In genomic region chr11:50387167-50387679, GRCm38 (mm10) we compare ENCODE assay signal across 24 mouse cellular contexts. TPM values are rescaled to one million over a fixed set of nuclear protein-coding genes. Genes with fewer than 3 reads are reported as not detected.
A peak's percentile ranks its signal among the peaks of the same experiment; 100 is the strongest.
DNase-seq lines count a peak whose midpoint lies in the region; ATAC-seq and TF ChIP-seq lines count a peak whose summit lies in the region.
"Had no signal": no experiment of that assay in that cellular context is flagged by ENCODE, and none has a peak within 500 bp of the region (broad histone marks: within the 10 kb centered on the region; RNA-seq: fewer than 3 reads in every experiment).

No protein-coding gene starts in this region.

- H3K4me1 ChIP-seq in embryonic facial prominence, embryonic 12.5 days, result no peaks in the 10 kb centered on the region
- H3K4me1 ChIP-seq in embryonic facial prominence, embryonic 10.5 days, result no peaks in the 10 kb centered on the region
- peaks cover 24% of the 10 kb centered on the region for H3K4me1 ChIP-seq in heart, embryonic 13.5 days
- peaks cover 10% of the 10 kb centered on the region; the same call in 1 of the 2 replicates for H3K4me1 ChIP-seq in heart, embryonic 11.5 days (ENCODE audit: control insufficient read depth, insufficient read depth, low read length)
- H3K4me1 ChIP-seq in MEL (ENCODE audit: control insufficient read depth in 1 of 2, insufficient read depth in 2 of 2, low read length in 2 of 2), result no peaks in the 10 kb centered on the region; a peak in 1 of 4 replicates
- no peaks in the 10 kb centered on the region for H3K4me1 ChIP-seq in neural tube, embryonic 11.5 days (ENCODE audit: control insufficient read depth, insufficient read depth, low read length)
- no peaks in the 10 kb centered on the region for H3K4me1 ChIP-seq in kidney, embryonic 14.5 days (ENCODE audit: control insufficient read depth, insufficient read depth, low read length)
- H3K4me1 ChIP-seq: hindbrain, embryonic 12.5 days had no signal

- ATAC-seq in embryonic facial prominence, embryonic 12.5 days (ENCODE audit: insufficient number of reproducible peaks, insufficient read depth, low FRiP score, low TSS enrichment), result no peak
- no peak for ATAC-seq in heart, embryonic 13.5 days (ENCODE audit: extremely low read depth, insufficient number of reproducible peaks, low FRiP score, low TSS enrichment)
- no peak for ATAC-seq in heart, embryonic 11.5 days (replicated peaks; ENCODE audit: insufficient number of reproducible peaks, low FRiP score, low TSS enrichment)
- peak; percentile 20; the same call in 1 of the 2 replicates for ATAC-seq in neural tube, embryonic 11.5 days (ENCODE audit: insufficient read depth, low FRiP score, low TSS enrichment)
- no peak for ATAC-seq in kidney, embryonic 14.5 days (ENCODE audit: low FRiP score, low TSS enrichment)

- no peak overlapping the region for H3K4me3 ChIP-seq in embryonic facial prominence, embryonic 12.5 days
- H3K4me3 ChIP-seq in embryonic facial prominence, embryonic 10.5 days, result no peak overlapping the region
- no peak overlapping the region for H3K4me3 ChIP-seq in heart, embryonic 13.5 days
- no peak overlapping the region for H3K4me3 ChIP-seq in heart, embryonic 11.5 days (ENCODE audit: low read depth, low read length)
- H3K4me3 ChIP-seq in MEL (ENCODE audit: control insufficient read depth in 1 of 2, insufficient read depth in 1 of 2, low read depth in 2 of 2, low read length in 2 of 2), result no peak overlapping the region
- H3K4me3 ChIP-seq in neural tube, embryonic 11.5 days (ENCODE audit: low read depth, low read length), result no peak overlapping the region
- no peak overlapping the region for H3K4me3 ChIP-seq in kidney, embryonic 14.5 days (ENCODE audit: low read length)
- H3K4me3 ChIP-seq: hindbrain, embryonic 12.5 days; left cerebral cortex, adult 2 months; midbrain, embryonic 15.5 days had no signal

- H3K27me3 ChIP-seq in embryonic facial prominence, embryonic 12.5 days, result no peaks in the 10 kb centered on the region
- no peaks in the 10 kb centered on the region for H3K27me3 ChIP-seq in embryonic facial prominence, embryonic 10.5 days (replicated peaks; ENCODE audit: low read depth, poor library complexity, severe bottlenecking)
- no peaks in the 10 kb centered on the region for H3K27me3 ChIP-seq in heart, embryonic 13.5 days (replicated peaks)
- H3K27me3 ChIP-seq in heart, embryonic 11.5 days (ENCODE audit: control insufficient read depth, insufficient read depth, low read length), result no peaks in the 10 kb centered on the region
- H3K27me3 ChIP-seq in MEL (ENCODE audit: control insufficient read depth in 1 of 2, insufficient read depth in 2 of 2, low read length in 2 of 2), result no peaks in the 10 kb centered on the region
- H3K27me3 ChIP-seq in neural tube, embryonic 11.5 days (ENCODE audit: control insufficient read depth, insufficient read depth, low read length), result no peaks in the 10 kb centered on the region
- H3K27me3 ChIP-seq in kidney, embryonic 14.5 days (ENCODE audit: control insufficient read depth, insufficient read depth, low read length), result no peaks in the 10 kb centered on the region
- H3K27me3 ChIP-seq: hindbrain, embryonic 12.5 days; midbrain, embryonic 15.5 days had no signal

- no peak for DNase-seq in embryonic facial prominence, embryonic 10.5 days (ENCODE audit: low spot score)
- peak; percentile 39 for DNase-seq in MEL (ENCODE audit: low read depth, low spot score)
- no peak for DNase-seq in neural tube, embryonic 11.5 days (ENCODE audit: low spot score)
- DNase-seq: adrenal gland, postnatal 10 days; B cell, adult 2 months; cerebellum, adult 9-11 months; kidney, adult 9 months; kidney, postnatal 4 days; layer of hippocampus, adult 9-11 months; lung, adult 2 months; lung, postnatal 36 days; right cerebral cortex, adult 18-20 months; thymus, postnatal 25 days had no signal

- 76% methylated on average over 3 of the region's 3 CpGs for WGBS in embryonic facial prominence, embryonic 12.5 days
- WGBS in embryonic facial prominence, embryonic 10.5 days, result 85% methylated on average over 3 of the region's 3 CpGs
- 77% methylated on average over 3 of the region's 3 CpGs for WGBS in heart, embryonic 13.5 days
- 77% methylated on average over 3 of the region's 3 CpGs for WGBS in heart, embryonic 11.5 days (ENCODE audit: insufficient replicate concordance)
- WGBS in neural tube, embryonic 11.5 days, result 83% methylated on average over 3 of the region's 3 CpGs
- WGBS in kidney, embryonic 14.5 days, result 80% methylated on average over 3 of the region's 3 CpGs

- peak overlapping the region; percentile 1; the same call in 1 of the 2 replicates for H3K27ac ChIP-seq in embryonic facial prominence, embryonic 12.5 days
- H3K27ac ChIP-seq in embryonic facial prominence, embryonic 10.5 days (replicated peaks), result no peak overlapping the region
- 0 out of 2 replicates have a peak overlapping the region, but pooled peaks have one; percentile 24 for H3K27ac ChIP-seq in heart, embryonic 13.5 days (replicated peaks)
- H3K27ac ChIP-seq in heart, embryonic 11.5 days (ENCODE audit: low read depth, low read length), result no peak overlapping the region
- no peak overlapping the region for H3K27ac ChIP-seq in MEL (ENCODE audit: control insufficient read depth, low read depth, low read length)
- H3K27ac ChIP-seq in neural tube, embryonic 11.5 days (ENCODE audit: low read depth, low read length), result no peak overlapping the region
- H3K27ac ChIP-seq in kidney, embryonic 14.5 days (ENCODE audit: low read depth, low read length), result no peak overlapping the region
- H3K27ac ChIP-seq: hindbrain, embryonic 12.5 days; left cerebral cortex, adult 2 months; midbrain, embryonic 15.5 days had no signal

- no peaks in the 10 kb centered on the region for H3K9me3 ChIP-seq in embryonic facial prominence, embryonic 12.5 days
- no peaks in the 10 kb centered on the region for H3K9me3 ChIP-seq in embryonic facial prominence, embryonic 10.5 days
- no peaks in the 10 kb centered on the region for H3K9me3 ChIP-seq in heart, embryonic 13.5 days
- H3K9me3 ChIP-seq in heart, embryonic 11.5 days (replicated peaks; ENCODE audit: control insufficient read depth, low read length), result no peaks in the 10 kb centered on the region
- H3K9me3 ChIP-seq in MEL (replicated peaks; ENCODE audit: insufficient read depth, low read length), result no peaks in the 10 kb centered on the region
- no peaks in the 10 kb centered on the region for H3K9me3 ChIP-seq in neural tube, embryonic 11.5 days (ENCODE audit: control insufficient read depth, low read length)
- no peaks in the 10 kb centered on the region for H3K9me3 ChIP-seq in kidney, embryonic 14.5 days (ENCODE audit: control insufficient read depth, low read length)
- H3K9me3 ChIP-seq: hindbrain, embryonic 12.5 days; midbrain, embryonic 15.5 days had no signal

- peak in 1 of 2 experiments; percentile 62; a peak in 2 of 4 replicates for TF ChIP-seq POLR2A in MEL (IDR thresholded peaks at IDR 0.05; ENCODE audit: control insufficient read depth in 1 of 2, insufficient read depth in 1 of 2, low read depth in 1 of 2, low read length in 2 of 2, poor library complexity in 1 of 2)

- no peak overlapping the region for H3K4me2 ChIP-seq in embryonic facial prominence, embryonic 12.5 days (replicated peaks)
- no peak overlapping the region for H3K4me2 ChIP-seq in heart, embryonic 13.5 days
- H3K4me2 ChIP-seq in heart, embryonic 11.5 days, result no peak overlapping the region
- no peak overlapping the region for H3K4me2 ChIP-seq in neural tube, embryonic 11.5 days (ENCODE audit: low read depth)
- H3K4me2 ChIP-seq in kidney, embryonic 14.5 days (replicated peaks; ENCODE audit: low read depth, low read length), result no peak overlapping the region
- H3K4me2 ChIP-seq: hindbrain, embryonic 12.5 days; liver, embryonic 11.5 days; midbrain, embryonic 15.5 days had no signal

- no peak for TF ChIP-seq CTCF in MEL (IDR thresholded peaks at IDR 0.05 in 2 of 3, conservative IDR thresholded peaks at IDR 0.05 in 1 of 3; ENCODE audit: control insufficient read depth in 1 of 3, insufficient read depth in 1 of 3, low read depth in 2 of 3, low read length in 3 of 3, poor library complexity in 1 of 3, severe bottlenecking in 1 of 3)

- H3K9ac ChIP-seq in embryonic facial prominence, embryonic 12.5 days, result no peak overlapping the region
- H3K9ac ChIP-seq in heart, embryonic 13.5 days, result no peak overlapping the region
- no peak overlapping the region for H3K9ac ChIP-seq in heart, embryonic 11.5 days (ENCODE audit: low read depth, low read length)
- no peak overlapping the region for H3K9ac ChIP-seq in MEL (ENCODE audit: control insufficient read depth, low read depth, low read length, poor library complexity, severe bottlenecking)
- H3K9ac ChIP-seq in neural tube, embryonic 11.5 days (ENCODE audit: low read length), result no peak overlapping the region
- H3K9ac ChIP-seq in kidney, embryonic 14.5 days (ENCODE audit: low read depth, low read length), result no peak overlapping the region
- H3K9ac ChIP-seq: hindbrain, embryonic 12.5 days; midbrain, embryonic 15.5 days had no signal

- TF ChIP-seq RAD21 in MEL (IDR thresholded peaks at IDR 0.05; ENCODE audit: low read depth, low read length), result no peak

- TF ChIP-seq EP300 in MEL (IDR thresholded peaks at IDR 0.05; ENCODE audit: low read depth in 1 of 2, low read length in 2 of 2), result no peak

- peaks cover 1% of the 10 kb centered on the region; the same call in 1 of the 2 replicates for H3K79me2 ChIP-seq in MEL (ENCODE audit: control insufficient read depth, insufficient read depth, low read length, poor library complexity)

- H3K36me3 ChIP-seq in embryonic facial prominence, embryonic 12.5 days, result peaks cover 61% of the 10 kb centered on the region
- H3K36me3 ChIP-seq in embryonic facial prominence, embryonic 10.5 days (replicated peaks), result peaks cover 97% of the 10 kb centered on the region
- peaks cover 79% of the 10 kb centered on the region for H3K36me3 ChIP-seq in heart, embryonic 13.5 days
- H3K36me3 ChIP-seq in heart, embryonic 11.5 days (ENCODE audit: control insufficient read depth, insufficient read depth, low read length), result peaks cover 28% of the 10 kb centered on the region
- peaks cover 20 to 37% of the 10 kb centered on the region in 2 experiments for H3K36me3 ChIP-seq in MEL (ENCODE audit: control insufficient read depth in 1 of 2, insufficient read depth in 2 of 2, low read length in 2 of 2)
- peaks cover 13% of the 10 kb centered on the region for H3K36me3 ChIP-seq in neural tube, embryonic 11.5 days (ENCODE audit: control insufficient read depth, insufficient read depth, low read length)
- peaks cover 76% of the 10 kb centered on the region for H3K36me3 ChIP-seq in kidney, embryonic 14.5 days (ENCODE audit: control insufficient read depth, insufficient read depth, low read length)

RNA-seq across cellular contexts. Expression of gene Hnrnph1, which starts 10.4 kb away (rescaled TPM):
- polyA plus RNA-seq in embryonic facial prominence, embryonic 12.5 days (2016; fragmentation: Nextera tagmentation; extraction: Ambion mirVana), result 590 and 605 TPM in 2 replicates
- polyA plus RNA-seq in embryonic facial prominence, embryonic 10.5 days (2016; fragmentation: Nextera tagmentation; extraction: Ambion mirVana), result 611 and 614 TPM in 2 replicates
- 232 and 238 TPM in 2 replicates for polyA plus RNA-seq in heart, embryonic 13.5 days (2015; fragmentation: Nextera tagmentation; extraction: Ambion mirVana)
- 320 and 342 TPM in 2 replicates for polyA plus RNA-seq in heart, embryonic 11.5 days (2014; fragmentation: Nextera tagmentation; extraction: Ambion mirVana)
- total RNA-seq in MEL (2012; rRNA removed), result 227 and 232 TPM in 2 replicates
- polyA plus RNA-seq in MEL (2012; ENCODE audit: insufficient read depth in 1 of 2, insufficient read length in 2 of 2, low read depth in 1 of 2, low replicate concordance in 2 of 2, missing spikeins in 1 of 2), result 100 to 1,000 TPM; 425 to 552 TPM
- polyA plus RNA-seq in neural tube, embryonic 11.5 days (2014; fragmentation: Nextera tagmentation; extraction: Ambion mirVana), result 840 and 876 TPM in 2 replicates
- polyA plus RNA-seq in kidney, embryonic 14.5 days (2014; fragmentation: Nextera tagmentation; extraction: Ambion mirVana), result 598 and 606 TPM in 2 replicates

RNA-seq across cellular contexts. Expression of gene Cby3, which starts 33.0 kb away (rescaled TPM):
- polyA plus RNA-seq in embryonic facial prominence, embryonic 12.5 days (2016; fragmentation: Nextera tagmentation; extraction: Ambion mirVana), result 0.46 and 0.73 TPM in 2 replicates
- 0.52 TPM in 1 of 2 replicates, not detected in the other for polyA plus RNA-seq in embryonic facial prominence, embryonic 10.5 days (2016; fragmentation: Nextera tagmentation; extraction: Ambion mirVana)
- polyA plus RNA-seq in heart, embryonic 13.5 days (2015; fragmentation: Nextera tagmentation; extraction: Ambion mirVana), result not detected in 2 replicates
- not detected in 2 replicates for polyA plus RNA-seq in heart, embryonic 11.5 days (2014; fragmentation: Nextera tagmentation; extraction: Ambion mirVana)
- total RNA-seq in MEL (2012; rRNA removed), result 0.23 and 0.42 TPM in 2 replicates
- under 1 TPM in 1 of 2 experiments, not detected in 1; 0.31 TPM for polyA plus RNA-seq in MEL (2012; ENCODE audit: insufficient read depth in 1 of 2, insufficient read length in 2 of 2, low read depth in 1 of 2, low replicate concordance in 2 of 2, missing spikeins in 1 of 2)
- polyA plus RNA-seq in neural tube, embryonic 11.5 days (2014; fragmentation: Nextera tagmentation; extraction: Ambion mirVana), result not detected in 2 replicates
- polyA plus RNA-seq in kidney, embryonic 14.5 days (2014; fragmentation: Nextera tagmentation; extraction: Ambion mirVana), result 0.79 and 1.1 TPM in 2 replicates
- total RNA-seq: adrenal gland, postnatal 10 days; gastrocnemius, postnatal 4 days; left cerebral cortex, adult 2 months had no signal
- polyA plus RNA-seq: heart, postnatal 0 days; limb, embryonic 11.5 days; liver, embryonic 11.5 days had no signal

RNA-seq across cellular contexts. Expression of gene Rufy1, which starts 43.7 kb away (rescaled TPM):
- polyA plus RNA-seq in embryonic facial prominence, embryonic 12.5 days (2016; fragmentation: Nextera tagmentation; extraction: Ambion mirVana), result 24.9 and 27.1 TPM in 2 replicates
- 21.8 and 27.0 TPM in 2 replicates for polyA plus RNA-seq in embryonic facial prominence, embryonic 10.5 days (2016; fragmentation: Nextera tagmentation; extraction: Ambion mirVana)
- 19.5 and 22.2 TPM in 2 replicates for polyA plus RNA-seq in heart, embryonic 13.5 days (2015; fragmentation: Nextera tagmentation; extraction: Ambion mirVana)
- 19.5 and 20.0 TPM in 2 replicates for polyA plus RNA-seq in heart, embryonic 11.5 days (2014; fragmentation: Nextera tagmentation; extraction: Ambion mirVana)
- 13.8 and 18.4 TPM in 2 replicates for total RNA-seq in MEL (2012; rRNA removed)
- polyA plus RNA-seq in MEL (2012; ENCODE audit: insufficient read depth in 1 of 2, insufficient read length in 2 of 2, low read depth in 1 of 2, low replicate concordance in 2 of 2, missing spikeins in 1 of 2), result 10 to 100 TPM in 1 of 2 experiments, not detected in 1; 17.8 TPM
- 26.0 and 28.0 TPM in 2 replicates for polyA plus RNA-seq in neural tube, embryonic 11.5 days (2014; fragmentation: Nextera tagmentation; extraction: Ambion mirVana)
- 20.8 and 29.3 TPM in 2 replicates for polyA plus RNA-seq in kidney, embryonic 14.5 days (2014; fragmentation: Nextera tagmentation; extraction: Ambion mirVana)

Comparison
In these comparisons a context has a peak if more than half of its experiments do, and no peak if none do; other contexts are left out.
1. H3K27ac ChIP-seq: peak in embryonic facial prominence, embryonic 12.5 days (single experiment) and heart, embryonic 13.5 days (single experiment); none in embryonic facial prominence, embryonic 10.5 days (single experiment), heart, embryonic 11.5 days (single experiment), MEL (single experiment), neural tube, embryonic 11.5 days (single experiment) and kidney, embryonic 14.5 days (single experiment).